Mouse (Mus musculus) hindbrain, postnatal 0 days (tissue): ENCODE measurements around the gene Olfr553. TPM values are rescaled to one million over a fixed set of nuclear protein-coding genes. Genes with fewer than 3 reads are reported as not detected.
A peak's percentile ranks its signal among the peaks of the same experiment; 100 is the strongest.

Experiments
- ATAC-seq: fragments of 200-750 bp; cut with Nextera tagmentation; 2 replicates; pipeline ENCODE4 v1.8.0; 2017; ENCODE audit warnings: mild to moderate bottlenecking, moderate TSS enrichment, moderate library complexity
- DNase-seq: peaks from one replicate; pipeline ENCODE4 v3.0.0-alpha.2; 2015; ENCODE audit warnings: low spot score
- H3K27ac ChIP-seq: fragments of 300-500 bp; sonication (generic); 2 replicates; pipeline ENCODE4 v1.5.1; 2014; ENCODE audit warnings: mild to moderate bottlenecking
- H3K27me3 ChIP-seq: fragments of 300-500 bp; sonication (generic); 2 replicates; pipeline ENCODE4 v1.6.1; 2014; ENCODE audit warnings: low read length, mixed read lengths; ENCODE audit not compliant: insufficient read depth
- H3K36me3 ChIP-seq: fragments of 300-500 bp; sonication (generic); 2 replicates; pipeline ENCODE4 v1.6.1; 2014; ENCODE audit warnings: low read length, mixed read lengths; ENCODE audit not compliant: insufficient read depth
- H3K4me1 ChIP-seq: fragments of 300-500 bp; sonication (generic); 2 replicates; pipeline ENCODE4 v1.6.1; 2014; ENCODE audit warnings: antibody characterized with exemption, low read length, mixed read lengths; ENCODE audit not compliant: insufficient read depth
- H3K4me2 ChIP-seq: fragments of 300-500 bp; sonication (generic); 2 replicates; pipeline ENCODE4 v1.6.1; 2014; ENCODE audit warnings: low read depth, mild to moderate bottlenecking, low read length, moderate library complexity, mixed read lengths
- H3K4me3 ChIP-seq: fragments of 300-500 bp; sonication (generic); 2 replicates; pipeline ENCODE4 v1.5.1; 2014; ENCODE audit warnings: low read length
- H3K9ac ChIP-seq: fragments of 300-500 bp; sonication (generic); replicated peaks from 2 replicates; pipeline ENCODE4 v1.6.1; 2014; ENCODE audit warnings: mild to moderate bottlenecking, low read length, moderate library complexity, mixed read lengths
- H3K9me3 ChIP-seq: fragments of 300-500 bp; sonication (generic); 2 replicates; pipeline ENCODE4 v1.6.1; 2016; ENCODE audit warnings: low read length, mixed read lengths
- CTCF ChIP-seq: IDR thresholded peaks from 2 replicates; pipeline ENCODE4 v1.5.1; 2016; ENCODE audit warnings: antibody characterized with exemption, control low read depth, low read depth
- WGBS: fragments of 180-500 bp; shearing (Covaris S2); extraction: QIAGEN DNeasy Blood & Tissue Kit; methylation state at CpG from one replicate; pipeline ENCODE4 v1.1.7; 2014; 5-methylcytosine and 5-hydroxymethylcytosine counted together
- polyA plus RNA-seq: library from polyadenylated mRNA; unstranded; fragments of >200 nt; fragmentation: Nextera tagmentation; extraction: Ambion mirVana; gene quantifications from 2 replicates; pipeline ENCODE4 v1.2.1, GENCODE M21; 2015
- total RNA-seq: library from RNA; depleted of rRNA; stranded (reverse); fragments of >200 nt; gene quantifications from 2 replicates; pipeline ENCODE4 v1.2.3, GENCODE M21; 2014; rRNA removed

Gene Olfr553
- total and polyA plus RNA-seq, 2 experiments from 2014 or later, result not detected

DNA sequence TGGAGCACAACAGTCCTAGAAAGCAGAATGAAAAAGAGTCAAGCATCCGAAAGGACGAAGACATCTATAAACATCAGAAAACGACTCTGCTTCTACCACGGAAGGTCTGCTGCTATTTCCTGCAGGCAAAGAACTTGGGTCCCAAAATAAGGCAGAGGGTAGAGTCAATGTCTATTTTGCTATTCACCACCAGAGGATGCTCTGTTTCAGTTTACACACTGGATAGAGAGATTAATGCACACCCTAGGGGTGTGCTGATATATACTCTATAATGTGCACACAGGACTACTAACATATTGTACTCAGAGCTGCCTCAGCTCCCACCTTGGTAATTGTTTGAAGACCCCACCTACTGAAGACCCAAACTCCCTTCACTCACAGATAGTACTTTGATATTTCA lies 51.8 kb downstream of the Olfr553 start:
- Histone ChIP-seq H3K9ac (no peak overlapping the region), H3K9me3 (no peaks in the 10 kb centered on the region), H3K27me3 (no peaks in the 10 kb centered on the region), H3K4me3 (no peak overlapping the region), H3K4me2 (no peak overlapping the region), H3K4me1 (no peaks in the 10 kb centered on the region), H3K36me3 (no peaks in the 10 kb centered on the region), H3K27ac (no peak overlapping the region)
- ATAC-seq (no peak), DNase-seq (no peak)
- no peak for TF ChIP-seq CTCF
- WGBS, result 94% methylated on average over 4 of the region's 4 CpGs

DNA sequence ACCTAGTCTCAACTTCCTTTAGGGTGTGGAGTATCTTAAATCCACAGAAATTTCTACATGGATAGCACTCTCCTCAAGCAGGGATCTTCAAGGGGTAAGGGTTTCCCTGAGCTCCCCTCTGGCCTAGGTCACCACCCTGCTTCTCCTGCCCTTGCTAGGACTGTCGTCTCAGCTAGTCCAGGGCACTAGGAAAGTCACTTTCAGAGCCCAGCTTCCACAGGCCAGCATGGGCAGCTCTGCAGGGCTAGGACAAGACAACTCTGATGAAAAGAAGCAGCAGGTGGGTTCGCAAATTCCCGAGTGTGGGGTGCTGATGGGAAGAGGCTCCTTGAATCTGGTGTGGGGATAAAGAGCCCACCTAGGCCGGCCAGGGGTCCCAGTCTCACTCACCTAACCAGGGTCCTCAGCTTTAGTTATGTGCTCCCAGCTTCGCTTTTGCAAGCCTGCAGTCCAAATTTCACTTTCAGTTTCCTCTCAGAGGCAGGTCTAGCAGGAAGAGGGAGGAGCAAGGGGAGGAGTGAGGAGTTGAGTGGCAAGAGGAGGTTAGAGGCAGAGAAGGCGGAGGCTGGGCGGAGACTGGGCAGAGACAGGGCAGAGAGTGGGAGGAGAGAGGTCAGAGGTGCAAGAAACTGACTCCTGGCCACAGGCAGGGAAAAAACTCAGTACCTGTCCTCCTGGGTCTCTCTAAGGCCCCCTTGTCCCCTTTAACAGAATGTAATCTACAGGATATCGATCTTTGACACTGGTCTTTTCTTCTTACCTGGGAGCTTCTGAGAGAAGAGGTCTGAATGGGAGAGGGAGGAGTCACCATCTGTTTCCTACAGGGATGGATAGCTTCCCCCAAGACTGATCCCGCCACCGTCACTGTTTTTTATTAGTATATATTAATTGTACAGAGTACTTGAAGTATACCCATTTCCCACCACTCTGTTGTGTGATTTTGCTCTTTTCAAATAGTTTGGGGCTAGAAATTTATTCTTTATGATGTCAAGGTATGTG lies 52.7 kb downstream of the Olfr553 start, which contains the start of gene Trim21:
Trim21 (minus strand) TSS at position 488 of the 999 bp plus-strand sequence.
- Histone ChIP-seq H3K9ac (no peak within 1 kb of the TSS; the same call in 1 of the 2 replicates), H3K27me3 (no peaks in the 10 kb centered on the region), H3K4me2 (peak within 1 kb of the TSS; percentile 54), H3K9me3 (no peaks in the 10 kb centered on the region), H3K4me1 (no peaks in the 10 kb centered on the region), H3K36me3 (no peaks in the 10 kb centered on the region), H3K4me3 (peak within 1 kb of the TSS; percentile 36), H3K27ac (no peak within 1 kb of the TSS)
- WGBS, result 23% methylated on average over 10 of the region's 10 CpGs
- ATAC-seq (peak; percentile 77; the same call in 1 of the 2 replicates), DNase-seq (peak; percentile 36)
- TF ChIP-seq CTCF, result no peak

Other genes with a start within 250 kb of the Olfr553 start
- 39.3 and 40.6 TPM in 2 replicates for gene Rrm1, start 176.5 kb downstream of the Olfr553 start, total RNA-seq
- 41.0 and 41.2 TPM in 2 replicates for gene Rrm1, start 176.5 kb downstream of the Olfr553 start, polyA plus RNA-seq
- not detected in 2 replicates for gene Olfr543, start 136.5 kb downstream of the Olfr553 start, total RNA-seq
- 0.28 TPM in 2 replicates for gene Olfr543, start 136.5 kb downstream of the Olfr553 start, polyA plus RNA-seq
- gene Olfr544, start 129.9 kb downstream of the Olfr553 start, total RNA-seq, result not detected in 2 replicates
- 0.14 TPM in 2 replicates for gene Olfr544, start 129.9 kb downstream of the Olfr553 start, polyA plus RNA-seq
- not detected in 2 replicates for gene Olfr545, start 118.6 kb downstream of the Olfr553 start, total RNA-seq
- 0.05 and 0.18 TPM in 2 replicates for gene Olfr545, start 118.6 kb downstream of the Olfr553 start, polyA plus RNA-seq
- not detected in 2 replicates for gene Olfr547, start 83.5 kb downstream of the Olfr553 start, total RNA-seq
- gene Olfr547, start 83.5 kb downstream of the Olfr553 start, polyA plus RNA-seq, result not detected in 2 replicates
- gene Olfr548-ps1, start 77.3 kb downstream of the Olfr553 start, total RNA-seq, result not detected in 2 replicates
- not detected in 2 replicates for gene Olfr548-ps1, start 77.3 kb downstream of the Olfr553 start, polyA plus RNA-seq
- gene Olfr549, start 68.3 kb downstream of the Olfr553 start, total RNA-seq, result not detected in 2 replicates
- gene Olfr549, start 68.3 kb downstream of the Olfr553 start, polyA plus RNA-seq, result not detected in 2 replicates
- gene Trim21, start 52.7 kb downstream of the Olfr553 start, total RNA-seq, result 1.4 TPM in 2 replicates
- gene Trim21, start 52.7 kb downstream of the Olfr553 start, polyA plus RNA-seq, result 0.29 and 0.54 TPM in 2 replicates
- gene Olfr550, start 46.8 kb downstream of the Olfr553 start, total RNA-seq, result not detected in 2 replicates
- gene Olfr550, start 46.8 kb downstream of the Olfr553 start, polyA plus RNA-seq, result not detected in 2 replicates
- gene Olfr551, start 26.3 kb downstream of the Olfr553 start, total RNA-seq, result not detected in 2 replicates
- gene Olfr551, start 26.3 kb downstream of the Olfr553 start, polyA plus RNA-seq, result not detected in 2 replicates
- not detected in 2 replicates for gene Olfr552, start 20.4 kb downstream of the Olfr553 start, total RNA-seq
- not detected in 2 replicates for gene Olfr552, start 20.4 kb downstream of the Olfr553 start, polyA plus RNA-seq
- not detected in 2 replicates for gene Olfr554, start 20.2 kb upstream of the Olfr553 start, total RNA-seq
- gene Olfr554, start 20.2 kb upstream of the Olfr553 start, polyA plus RNA-seq, result not detected in 2 replicates
- gene Olfr555, start 40.6 kb upstream of the Olfr553 start, total RNA-seq, result not detected in 2 replicates
- gene Olfr555, start 40.6 kb upstream of the Olfr553 start, polyA plus RNA-seq, result not detected in 2 replicates
- not detected in 2 replicates for gene Olfr556, start 46.7 kb upstream of the Olfr553 start, total RNA-seq
- gene Olfr556, start 46.7 kb upstream of the Olfr553 start, polyA plus RNA-seq, result not detected in 2 replicates
- gene Trim68, start 69.1 kb upstream of the Olfr553 start, total RNA-seq, result 2.2 TPM in 2 replicates
- 5.3 and 6.5 TPM in 2 replicates for gene Trim68, start 69.1 kb upstream of the Olfr553 start, polyA plus RNA-seq
- gene Olfr557, start 77.7 kb upstream of the Olfr553 start, total RNA-seq, result not detected in 2 replicates
- gene Olfr557, start 77.7 kb upstream of the Olfr553 start, polyA plus RNA-seq, result not detected in 2 replicates
- 0.11 TPM in 1 of 2 replicates, not detected in the other for gene Olfr558, start 84.0 kb upstream of the Olfr553 start, total RNA-seq
- gene Olfr558, start 84.0 kb upstream of the Olfr553 start, polyA plus RNA-seq, result 0.23 TPM in 1 of 2 replicates, not detected in the other
- gene Olfr33, start 100.9 kb upstream of the Olfr553 start, total RNA-seq, result not detected in 2 replicates
- gene Olfr33, start 100.9 kb upstream of the Olfr553 start, polyA plus RNA-seq, result not detected in 2 replicates
- gene Olfr559, start 109.3 kb upstream of the Olfr553 start, total RNA-seq, result not detected in 2 replicates
- not detected in 2 replicates for gene Olfr559, start 109.3 kb upstream of the Olfr553 start, polyA plus RNA-seq
- not detected in 2 replicates for gene Olfr560, start 141.1 kb upstream of the Olfr553 start, total RNA-seq
- not detected in 2 replicates for gene Olfr560, start 141.1 kb upstream of the Olfr553 start, polyA plus RNA-seq
- gene Olfr78, start 141.3 kb upstream of the Olfr553 start, total RNA-seq, result 0.78 TPM in 1 of 2 replicates, not detected in the other
- 0.10 and 0.15 TPM in 2 replicates for gene Olfr78, start 141.3 kb upstream of the Olfr553 start, polyA plus RNA-seq
- not detected in 2 replicates for gene Olfr561, start 153.0 kb upstream of the Olfr553 start, total RNA-seq
- gene Olfr561, start 153.0 kb upstream of the Olfr553 start, polyA plus RNA-seq, result not detected in 2 replicates
- not detected in 2 replicates for gene Olfr564, start 185.3 kb upstream of the Olfr553 start, total RNA-seq
- not detected in 2 replicates for gene Olfr564, start 185.3 kb upstream of the Olfr553 start, polyA plus RNA-seq
- gene Olfr566, start 240.5 kb upstream of the Olfr553 start, total RNA-seq, result not detected in 2 replicates
- not detected in 2 replicates for gene Olfr566, start 240.5 kb upstream of the Olfr553 start, polyA plus RNA-seq